Mouse (Mus musculus): Measurements from ENCODE around the gene Xcr1.

Xcr1 gene

DNA sequence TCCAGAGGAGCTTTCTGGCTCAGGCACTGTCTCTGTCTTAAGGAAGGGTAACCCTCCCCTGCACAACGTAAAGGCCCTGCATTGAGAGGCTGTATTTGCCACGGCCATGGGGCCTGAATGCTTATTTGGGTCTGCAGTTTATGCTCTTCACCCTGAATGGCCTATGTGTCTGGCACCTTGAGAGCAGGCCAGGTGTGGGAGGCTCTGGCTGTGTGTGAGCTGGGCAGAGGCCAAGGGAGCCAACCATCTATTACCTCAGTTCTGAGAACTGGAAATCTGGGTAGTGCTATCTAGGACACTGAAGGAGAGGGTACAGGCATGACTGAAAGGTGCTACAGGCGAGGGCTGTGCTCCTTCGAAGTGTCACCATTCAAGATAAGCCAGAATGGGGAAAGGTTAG, 47.0 kb downstream of the Xcr1 start:
- DNase-seq (ENCODE audit: low read depth, low spot score): no peak

DNA sequence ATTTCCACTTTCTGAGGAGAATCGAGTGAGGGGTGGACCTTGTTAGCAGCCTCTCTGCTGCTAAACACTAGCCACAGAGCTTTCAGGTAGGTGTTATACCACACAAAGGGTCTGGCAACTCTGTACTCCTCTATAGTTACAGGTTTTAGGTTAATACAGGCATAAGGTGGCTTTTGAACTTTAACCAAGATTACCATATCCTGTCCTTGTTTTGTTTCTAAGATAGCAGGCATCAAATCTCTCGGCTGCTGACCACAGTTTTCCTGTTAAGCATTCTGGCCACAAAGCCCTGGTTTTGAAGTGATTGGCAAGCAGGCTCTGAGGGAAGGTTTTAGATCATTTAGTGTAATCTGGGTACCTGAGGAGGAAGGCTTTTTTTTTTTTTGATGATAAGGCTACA, 47.5 kb downstream of the Xcr1 start:
- no peak for DNase-seq (ENCODE audit: low read depth, low spot score)

DNA sequence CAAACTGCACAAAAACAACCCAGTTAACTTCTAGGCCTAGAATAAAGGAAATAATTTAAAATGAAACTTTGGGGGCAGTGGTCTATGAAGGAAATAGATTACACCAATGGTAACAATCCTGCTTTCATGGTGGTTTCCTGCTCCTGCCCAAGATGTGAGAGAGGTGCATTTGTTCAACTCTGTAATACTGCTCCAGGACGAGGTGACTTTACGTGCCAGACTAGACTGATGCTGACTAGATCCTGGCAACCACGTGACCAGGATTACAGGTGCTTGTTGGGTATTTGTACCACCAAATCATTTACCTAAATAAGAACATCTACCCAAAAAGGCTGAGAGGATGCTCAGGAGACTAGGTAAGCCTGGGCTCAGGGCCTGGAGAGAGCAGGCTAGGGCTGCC, 50.0 kb downstream of the Xcr1 start:
- DNase-seq (ENCODE audit: low read depth, low spot score): no peak

DNA sequence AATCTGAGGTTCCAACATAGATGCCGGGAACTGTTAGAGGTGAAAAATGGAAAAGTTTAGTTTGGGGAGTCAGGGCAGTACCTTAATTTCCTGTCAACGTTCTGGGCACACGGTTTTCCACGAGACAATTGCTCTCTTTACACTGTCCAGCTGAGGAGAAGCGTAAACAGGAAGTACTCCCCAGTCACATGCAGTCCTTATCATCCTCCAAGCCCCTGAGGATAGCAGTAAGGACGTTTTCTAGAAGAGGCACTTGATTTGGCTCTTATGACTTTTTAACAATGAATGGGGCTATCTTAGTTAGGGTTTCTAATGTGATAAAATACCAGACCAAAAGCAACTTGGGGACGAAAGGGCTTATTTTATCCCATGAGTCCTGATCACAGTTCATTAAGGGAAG, 53.2 kb downstream of the Xcr1 start:
- DNase-seq (ENCODE audit: low read depth, low spot score): no peak

DNA sequence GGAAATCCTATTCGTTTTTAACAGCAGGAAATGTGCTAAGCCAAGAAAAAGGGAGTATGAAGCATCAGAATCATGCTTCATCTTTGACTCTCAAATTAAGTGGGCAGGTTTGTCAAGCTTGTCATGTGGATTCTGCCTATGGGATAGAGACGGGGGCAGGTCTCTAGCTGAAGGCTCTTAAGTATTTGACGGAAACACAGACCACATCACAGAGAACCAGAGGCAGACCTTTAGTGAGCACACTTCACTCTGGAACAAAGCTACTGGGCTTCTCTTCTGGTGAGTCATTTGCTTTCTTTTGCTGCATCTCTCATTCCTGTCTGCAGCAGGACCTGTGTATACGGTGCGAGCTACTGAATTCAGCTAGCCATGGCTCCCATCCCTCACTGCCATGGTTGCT, 55.6 kb downstream of the Xcr1 start, which contains the start of gene Cxcr6:
TSS of gene Cxcr6 (plus strand) at position 209 of the 400 bp plus-strand sequence.
- no peak for DNase-seq (ENCODE audit: low read depth, low spot score)

DNA sequence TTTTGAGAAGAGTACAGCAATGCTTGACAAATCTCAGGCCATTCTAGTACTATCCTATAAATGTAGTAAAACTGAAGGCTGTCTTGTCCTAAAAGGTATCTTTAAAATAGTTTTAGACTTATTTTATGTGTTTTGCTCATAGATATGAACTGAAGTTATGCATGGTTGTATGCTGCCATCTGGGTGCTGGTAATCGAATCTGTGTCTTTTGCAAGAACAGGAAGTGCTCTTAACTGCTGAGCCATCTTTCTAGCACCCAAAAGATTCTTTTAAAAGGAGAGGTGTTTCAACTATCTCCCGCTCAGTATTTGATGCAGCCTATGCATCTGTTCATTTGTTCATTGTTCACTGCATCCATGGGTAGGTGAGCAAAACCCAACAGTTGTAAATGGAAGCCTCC, 56.6 kb downstream of the Xcr1 start:
- no peak for DNase-seq (ENCODE audit: low read depth, low spot score)

DNA sequence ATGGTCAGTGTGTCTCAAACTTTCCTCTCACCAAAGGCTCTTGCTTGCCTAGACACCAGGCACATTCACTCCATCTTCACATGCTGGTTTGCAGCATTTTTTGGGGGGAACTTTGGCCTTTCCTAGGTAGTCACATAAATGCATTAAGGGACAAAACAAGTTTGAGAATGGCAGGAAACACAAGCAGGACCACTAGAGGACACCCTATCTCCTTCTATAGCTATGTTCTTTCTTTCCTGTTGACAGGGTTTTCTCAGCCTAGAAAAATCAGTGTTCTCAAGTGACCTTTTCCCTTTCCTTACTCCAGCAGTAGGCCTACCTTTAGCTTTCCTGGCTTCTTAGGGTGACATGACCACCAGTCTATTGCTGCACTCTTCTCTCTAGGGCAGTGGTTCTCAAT, 58.9 kb downstream of the Xcr1 start:
- DNase-seq (ENCODE audit: low read depth, low spot score): peak; percentile 32

DNA sequence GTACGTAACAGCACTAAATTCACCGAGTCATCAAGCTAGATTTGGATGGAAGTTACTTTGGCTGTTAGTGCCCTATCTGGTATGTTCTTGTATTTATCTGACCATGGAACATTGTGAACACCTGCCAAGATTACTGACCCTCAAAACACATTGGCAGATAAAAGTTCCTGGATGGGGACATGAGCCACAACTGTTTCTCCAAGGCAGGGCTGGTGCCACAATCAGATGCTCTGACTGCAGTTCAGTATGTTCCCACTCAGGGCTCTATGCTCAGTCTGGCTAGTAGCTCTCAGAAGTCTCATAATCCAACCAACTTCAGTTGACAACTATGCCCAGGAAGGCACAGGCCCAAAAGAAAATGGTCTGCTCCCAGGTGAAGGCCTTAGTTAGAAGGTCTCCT, 59.4 kb downstream of the Xcr1 start:
- no peak for DNase-seq (ENCODE audit: low read depth, low spot score)

Data from A20 (cell line).